Mouse (Mus musculus): ENCODE data around the gene Tti1. TPM values are rescaled to one million over a fixed set of nuclear protein-coding genes. Genes with fewer than 3 reads are reported as not detected.
"Not testable (repeated sequence)": the region's sequence is repeated elsewhere in the genome, so short reads cannot be mapped to it uniquely, and the experiment has no call there.

The Tti1 gene
- polyA plus RNA-seq, 1 experiment from 2014 or later = 28.1 TPM

DNA sequence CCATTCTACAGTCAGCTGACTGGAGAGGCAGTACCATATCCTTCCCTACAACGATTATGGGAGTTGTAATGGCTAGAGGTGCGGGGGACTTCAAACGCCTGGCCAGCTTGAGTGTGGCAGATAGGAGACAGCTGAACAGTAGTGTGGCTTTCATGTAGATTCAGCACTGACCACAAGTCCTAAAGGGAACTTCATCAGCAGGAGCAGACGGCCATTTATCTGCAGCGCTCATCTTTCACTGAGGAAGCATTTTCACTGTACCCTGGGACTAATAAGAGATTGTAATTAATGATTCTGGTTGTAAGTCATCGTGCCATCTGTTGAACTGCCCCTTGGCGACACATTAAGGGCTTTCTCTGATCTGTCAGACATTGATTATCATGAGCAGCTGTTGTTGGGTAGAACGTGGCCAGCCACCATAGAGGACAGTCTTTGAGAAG, 31.5 kb upstream of the Tti1 start:
- 71% methylated on average over 8 of the region's 8 CpGs for WGBS
- no peak overlapping the region for H3K4me2 ChIP-seq
- no peak overlapping the region for H3K4me3 ChIP-seq (replicated peaks)
- no peak overlapping the region for H3K27ac ChIP-seq
- no peak for ATAC-seq (replicated peaks; ENCODE audit: low FRiP score)
- no peak overlapping the region for H3K9ac ChIP-seq
- H3K27me3 ChIP-seq = no peaks in the 10 kb centered on the region
- 0 out of 2 replicates have a peak, but pooled peaks cover 5% of the 10 kb centered on the region for H3K4me1 ChIP-seq
- H3K36me3 ChIP-seq = peaks cover 94% of the 10 kb centered on the region
- H3K9me3 ChIP-seq (replicated peaks) = no peaks in the 10 kb centered on the region

GRCm38 (mm10) chr2:158058534-158058933, 30.3 kb upstream of the Tti1 start:
- Histone ChIP-seq H3K27me3 (no peaks in the 10 kb centered on the region), H3K36me3 (peaks cover 89% of the 10 kb centered on the region), H3K4me2 (no peak overlapping the region), H3K4me1 (no peaks in the 10 kb centered on the region), H3K9ac (no peak overlapping the region), H3K27ac (no peak overlapping the region), H3K4me3 (replicated peaks) (no peak overlapping the region), H3K9me3 (replicated peaks) (no peaks in the 10 kb centered on the region)
- no peak for ATAC-seq (replicated peaks; ENCODE audit: low FRiP score)
- WGBS = 84% methylated on average over 10 of the region's 10 CpGs

GRCm38 (mm10) chr2:158057030-158057429, 28.8 kb upstream of the Tti1 start:
- Histone ChIP-seq H3K36me3 (peaks cover 85% of the 10 kb centered on the region), H3K4me2 (no peak overlapping the region), H3K27me3 (no peaks in the 10 kb centered on the region), H3K4me3 (replicated peaks) (no peak overlapping the region), H3K27ac (no peak overlapping the region), H3K9ac (no peak overlapping the region), H3K4me1 (no peaks in the 10 kb centered on the region), H3K9me3 (replicated peaks) (no peaks in the 10 kb centered on the region)
- 92% methylated on average over 3 of the region's 3 CpGs for WGBS
- ATAC-seq (replicated peaks; ENCODE audit: low FRiP score) = no peak

DNA sequence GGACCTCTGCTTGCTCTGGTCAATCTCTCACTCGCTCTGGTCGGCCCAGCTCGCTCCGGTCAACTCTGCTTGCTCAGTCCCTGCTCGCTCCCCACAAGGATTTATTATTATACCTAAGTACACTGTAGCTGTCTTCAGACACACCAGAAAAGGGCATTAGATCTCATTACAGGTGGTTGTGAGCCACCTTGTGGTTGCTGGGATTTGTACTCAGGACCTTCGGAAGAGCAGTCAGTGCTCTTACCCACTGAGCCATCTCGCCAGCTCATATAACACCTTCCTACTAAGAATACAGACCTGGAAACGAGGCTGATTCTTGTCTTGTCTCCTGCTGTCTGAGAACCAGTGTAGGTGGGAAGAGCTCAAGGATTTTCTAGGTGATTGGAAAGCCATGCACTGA, 27.1 kb upstream of the Tti1 start:
- H3K36me3 ChIP-seq = peaks cover 78% of the 10 kb centered on the region
- not testable (repeated sequence) for H3K9ac ChIP-seq; H3K4me3 ChIP-seq (replicated peaks); H3K4me2 ChIP-seq; H3K4me1 ChIP-seq; ATAC-seq (replicated peaks; ENCODE audit: low FRiP score); H3K27me3 ChIP-seq; H3K9me3 ChIP-seq (replicated peaks); H3K27ac ChIP-seq
- WGBS = 86% methylated on average over 8 of the region's 8 CpGs

DNA sequence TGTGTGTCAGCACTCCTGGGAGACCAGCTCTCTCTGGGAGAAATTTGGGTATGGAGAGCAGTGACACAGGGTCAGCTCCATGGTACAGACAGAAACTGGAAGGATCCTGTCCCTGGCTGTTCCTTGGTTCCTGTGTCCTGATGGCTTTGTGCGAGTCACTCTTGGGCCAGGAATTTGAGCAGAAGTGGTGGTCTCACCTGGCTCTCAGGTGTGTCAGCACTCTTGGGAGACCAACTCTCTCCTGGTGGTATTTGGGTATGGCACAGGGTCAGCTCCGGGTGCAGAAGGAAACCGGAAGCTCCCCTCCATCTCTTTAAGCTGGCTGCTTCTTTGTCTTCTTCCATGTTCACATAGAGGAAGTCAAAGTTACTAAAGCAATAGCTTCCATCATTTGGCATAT, 26.4 kb upstream of the Tti1 start:
- no peaks in the 10 kb centered on the region for H3K9me3 ChIP-seq (replicated peaks)
- no peaks in the 10 kb centered on the region for H3K4me1 ChIP-seq
- H3K4me2 ChIP-seq = no peak overlapping the region
- H3K9ac ChIP-seq = no peak overlapping the region
- ATAC-seq (replicated peaks; ENCODE audit: low FRiP score) = no peak
- 93% methylated on average over 3 of the region's 3 CpGs for WGBS
- no peaks in the 10 kb centered on the region for H3K27me3 ChIP-seq
- H3K27ac ChIP-seq = no peak overlapping the region
- H3K4me3 ChIP-seq (replicated peaks) = no peak overlapping the region
- H3K36me3 ChIP-seq = peaks cover 77% of the 10 kb centered on the region

- WGBS = 97% methylated on average over 8 of the region's 8 CpGs
- ATAC-seq (replicated peaks; ENCODE audit: low FRiP score) = no peak
- no peak overlapping the region for H3K4me3 ChIP-seq (replicated peaks)
- H3K4me1 ChIP-seq = no peaks in the 10 kb centered on the region
- H3K27ac ChIP-seq = no peak overlapping the region
- no peak overlapping the region for H3K4me2 ChIP-seq
- H3K36me3 ChIP-seq = peaks cover 72% of the 10 kb centered on the region
- no peak overlapping the region for H3K9ac ChIP-seq
- H3K27me3 ChIP-seq = no peaks in the 10 kb centered on the region
- no peaks in the 10 kb centered on the region for H3K9me3 ChIP-seq (replicated peaks)
Observed at GRCm38 (mm10) chr2:158050116-158050515, 21.9 kb upstream of the Tti1 start.

DNA sequence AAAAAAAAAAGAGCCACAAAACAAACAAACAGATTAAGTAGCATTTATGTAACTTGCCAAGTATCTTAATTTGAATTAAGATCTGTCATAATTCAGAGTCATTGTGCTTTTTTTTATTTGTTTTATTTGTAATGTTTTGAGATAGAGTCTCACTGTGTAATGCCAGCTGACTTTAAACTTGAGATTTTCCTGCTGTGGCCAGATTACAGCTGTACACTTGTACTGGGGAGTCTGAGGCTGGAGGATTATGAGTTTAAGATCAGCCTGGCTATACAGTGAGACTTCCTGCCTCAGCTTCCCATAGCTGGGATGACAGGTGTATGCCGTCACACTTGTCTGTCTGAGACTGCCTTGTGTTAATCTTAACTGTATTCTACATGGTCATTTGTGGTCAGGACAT, 20.5 kb upstream of the Tti1 start:
- Histone ChIP-seq H3K36me3 (peaks cover 78% of the 10 kb centered on the region), H3K4me3 (replicated peaks) (no peak overlapping the region), H3K9ac (no peak overlapping the region), H3K27me3 (no peaks in the 10 kb centered on the region), H3K4me2 (no peak overlapping the region), H3K27ac (no peak overlapping the region), H3K9me3 (replicated peaks) (no peaks in the 10 kb centered on the region), H3K4me1 (no peaks in the 10 kb centered on the region)
- 97% methylated on average over 1 of the region's 1 CpGs for WGBS
- no peak for ATAC-seq (replicated peaks; ENCODE audit: low FRiP score)

DNA sequence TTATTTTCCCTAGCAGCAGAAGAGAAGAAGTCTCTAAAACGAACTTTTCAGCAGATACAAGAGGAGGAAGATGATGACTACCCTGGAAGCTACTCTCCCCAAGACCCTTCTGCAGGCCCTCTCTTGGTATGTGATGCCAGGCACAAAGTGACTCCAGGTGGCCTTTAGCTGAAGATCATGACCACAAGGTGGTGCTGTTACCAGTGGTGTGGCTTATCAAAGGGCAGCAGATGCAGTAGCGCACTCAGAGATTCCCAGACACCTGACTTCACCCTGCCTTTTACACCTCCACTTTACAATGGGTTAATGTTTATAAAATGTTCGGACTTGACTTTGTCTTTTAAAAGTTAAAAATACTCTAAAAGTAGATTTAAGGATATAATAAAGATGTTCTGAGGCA, 19.7 kb upstream of the Tti1 start:
- 66% methylated on average over 3 of the region's 3 CpGs for WGBS
- H3K9ac ChIP-seq = no peak overlapping the region
- no peak for ATAC-seq (replicated peaks; ENCODE audit: low FRiP score)
- H3K9me3 ChIP-seq (replicated peaks) = no peaks in the 10 kb centered on the region
- no peak overlapping the region for H3K4me2 ChIP-seq
- no peak overlapping the region for H3K4me3 ChIP-seq (replicated peaks)
- no peaks in the 10 kb centered on the region for H3K4me1 ChIP-seq
- H3K27me3 ChIP-seq = no peaks in the 10 kb centered on the region
- H3K27ac ChIP-seq = no peak overlapping the region
- H3K36me3 ChIP-seq = peaks cover 86% of the 10 kb centered on the region

- no peak overlapping the region for H3K9ac ChIP-seq
- H3K4me3 ChIP-seq (replicated peaks) = no peak overlapping the region
- no peak overlapping the region for H3K4me2 ChIP-seq
- H3K4me1 ChIP-seq = no peaks in the 10 kb centered on the region
- no peaks in the 10 kb centered on the region for H3K9me3 ChIP-seq (replicated peaks)
- H3K27me3 ChIP-seq = no peaks in the 10 kb centered on the region
- no peak for ATAC-seq (replicated peaks; ENCODE audit: low FRiP score)
- peaks cover 75% of the 10 kb centered on the region for H3K36me3 ChIP-seq
- WGBS = 70% methylated on average over 4 of the region's 4 CpGs
- no peak overlapping the region for H3K27ac ChIP-seq
Observed at GRCm38 (mm10) chr2:158046186-158046585, 18.0 kb upstream of the Tti1 start.

GRCm38 (mm10) chr2:158043504-158043903, 15.3 kb upstream of the Tti1 start:
- Histone ChIP-seq H3K4me1 (peaks cover 3% of the 10 kb centered on the region; the same call in 1 of the 2 replicates), H3K27ac (no peak overlapping the region), H3K36me3 (peaks cover 74% of the 10 kb centered on the region), H3K9me3 (replicated peaks) (no peaks in the 10 kb centered on the region), H3K4me3 (replicated peaks) (no peak overlapping the region), H3K27me3 (no peaks in the 10 kb centered on the region), H3K4me2 (no peak overlapping the region), H3K9ac (no peak overlapping the region)
- WGBS = 81% methylated on average over 8 of the region's 8 CpGs
- ATAC-seq (replicated peaks; ENCODE audit: low FRiP score) = no peak

- Histone ChIP-seq H3K27ac (no peak overlapping the region), H3K9me3 (replicated peaks) (no peaks in the 10 kb centered on the region), H3K36me3 (peaks cover 65% of the 10 kb centered on the region), H3K4me3 (replicated peaks) (no peak overlapping the region), H3K4me2 (no peak overlapping the region), H3K9ac (no peak overlapping the region), H3K4me1 (peaks cover 3% of the 10 kb centered on the region; the same call in 1 of the 2 replicates), H3K27me3 (no peaks in the 10 kb centered on the region)
- ATAC-seq (replicated peaks; ENCODE audit: low FRiP score) = no peak
- 71% methylated on average over 2 of the region's 2 CpGs for WGBS
Observed at GRCm38 (mm10) chr2:158040396-158040795, 12.2 kb upstream of the Tti1 start.

DNA sequence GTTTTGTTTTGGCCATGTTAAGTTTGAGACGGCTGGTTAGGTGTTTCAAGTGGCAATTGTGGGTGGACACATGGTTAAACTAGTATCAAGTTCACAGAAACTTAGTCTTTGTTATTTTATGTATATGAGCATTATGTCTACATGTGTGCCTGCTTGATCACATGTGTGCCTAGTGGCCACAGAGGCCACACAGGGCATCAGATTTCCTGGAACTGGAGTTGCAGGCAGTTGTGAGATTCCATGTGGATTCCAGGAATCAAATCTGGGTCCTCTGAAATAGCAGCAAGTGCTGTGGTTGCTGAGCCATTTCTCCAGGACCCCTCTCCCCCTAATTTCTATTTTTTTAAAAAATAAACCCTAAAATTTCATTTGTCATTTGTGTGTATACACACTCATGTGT, 11.4 kb upstream of the Tti1 start:
- H3K36me3 ChIP-seq = peaks cover 58% of the 10 kb centered on the region
- H3K4me2 ChIP-seq = no peak overlapping the region
- H3K4me1 ChIP-seq = peaks cover 3% of the 10 kb centered on the region; the same call in 1 of the 2 replicates
- 43% methylated on average over 1 of the region's 1 CpGs for WGBS
- no peak for ATAC-seq (replicated peaks; ENCODE audit: low FRiP score)
- no peaks in the 10 kb centered on the region for H3K27me3 ChIP-seq
- no peaks in the 10 kb centered on the region for H3K9me3 ChIP-seq (replicated peaks)
- no peak overlapping the region for H3K4me3 ChIP-seq (replicated peaks)
- H3K9ac ChIP-seq = no peak overlapping the region
- H3K27ac ChIP-seq = no peak overlapping the region

DNA sequence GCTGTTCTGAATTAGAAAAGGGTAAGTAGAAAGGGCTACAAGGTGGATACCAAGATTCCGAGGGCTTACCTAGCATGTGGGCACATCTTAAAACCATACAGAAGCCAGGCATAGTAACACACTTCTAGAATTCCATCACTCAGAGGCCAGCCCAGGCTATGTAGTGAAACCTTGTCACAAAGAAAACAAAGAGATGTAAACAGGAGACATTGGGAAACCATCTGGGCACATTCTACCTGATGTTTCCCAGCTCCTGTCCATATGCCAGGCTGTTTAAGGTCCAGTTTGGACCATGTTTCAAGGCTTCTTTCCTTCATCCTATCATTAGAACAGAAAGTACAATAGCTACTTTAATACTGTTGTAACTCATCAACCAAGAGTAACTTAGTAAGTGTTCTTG, 9.3 kb upstream of the Tti1 start:
- no peaks in the 10 kb centered on the region for H3K9me3 ChIP-seq (replicated peaks)
- no peak overlapping the region for H3K4me2 ChIP-seq
- no peak overlapping the region for H3K9ac ChIP-seq
- H3K27me3 ChIP-seq = no peaks in the 10 kb centered on the region
- H3K4me3 ChIP-seq (replicated peaks) = no peak overlapping the region
- no peak overlapping the region for H3K27ac ChIP-seq
- 83% methylated on average over 1 of the region's 1 CpGs for WGBS
- H3K4me1 ChIP-seq = peaks cover 4% of the 10 kb centered on the region; the same call in 1 of the 2 replicates
- no peak for ATAC-seq (replicated peaks; ENCODE audit: low FRiP score)
- peaks cover 44% of the 10 kb centered on the region for H3K36me3 ChIP-seq
